In genomic region chr2:90754188-90754587, GRCm38 (mm10) we compare ENCODE assay signal across 24 mouse cellular contexts. TPM values are rescaled to one million over a fixed set of nuclear protein-coding genes. Genes with fewer than 3 reads are reported as not detected.
A peak's percentile ranks its signal among the peaks of the same experiment; 100 is the strongest.
DNase-seq lines count a peak whose midpoint lies in the region; ATAC-seq and TF ChIP-seq lines count a peak whose summit lies in the region.
"Had no signal": no experiment of that assay in that cellular context is flagged by ENCODE, and none has a peak within 500 bp of the region (broad histone marks: within the 10 kb centered on the region; RNA-seq: fewer than 3 reads in every experiment).

No protein-coding gene starts in this region.

- no peak for TF ChIP-seq POLR2A in kidney, adult 2 months (IDR thresholded peaks at IDR 0.05; ENCODE audit: low read depth, low read length)

- no peak for TF ChIP-seq CTCF in kidney, adult 2 months (conservative IDR thresholded peaks at IDR 0.05; ENCODE audit: insufficient read depth, insufficient read length, low read depth, low read length)

- H3K4me2 ChIP-seq in embryonic facial prominence, embryonic 14.5 days (ENCODE audit: low read depth, low read length) = no peak overlapping the region
- no peak overlapping the region for H3K4me2 ChIP-seq in liver, embryonic 11.5 days
- no peak overlapping the region for H3K4me2 ChIP-seq in liver, embryonic 12.5 days
- H3K4me2 ChIP-seq: embryonic facial prominence, embryonic 13.5 days; forebrain, embryonic 13.5 days; forebrain, embryonic 15.5 days had no signal

- H3K27me3 ChIP-seq in embryonic facial prominence, embryonic 14.5 days (replicated peaks; ENCODE audit: control insufficient read depth, insufficient read depth, low read length) = no peaks in the 10 kb centered on the region
- H3K27me3 ChIP-seq in embryonic facial prominence, embryonic 10.5 days (replicated peaks; ENCODE audit: low read depth, poor library complexity, severe bottlenecking) = no peaks in the 10 kb centered on the region
- no peaks in the 10 kb centered on the region for H3K27me3 ChIP-seq in liver, embryonic 11.5 days (replicated peaks; ENCODE audit: control insufficient read depth, insufficient read depth, low read length)
- H3K27me3 ChIP-seq in liver, embryonic 12.5 days (replicated peaks) = no peaks in the 10 kb centered on the region
- H3K27me3 ChIP-seq in kidney, adult 2 months (replicated peaks; ENCODE audit: control insufficient read depth, insufficient read depth, low read length) = no peaks in the 10 kb centered on the region
- H3K27me3 ChIP-seq: CH12.LX; embryonic facial prominence, embryonic 13.5 days; forebrain, embryonic 13.5 days; forebrain, embryonic 15.5 days had no signal

- H3K4me1 ChIP-seq in embryonic facial prominence, embryonic 14.5 days (ENCODE audit: control insufficient read depth, insufficient read depth, low read length) = 0 out of 2 replicates have a peak, but pooled peaks cover under 1% of the 10 kb centered on the region
- H3K4me1 ChIP-seq in embryonic facial prominence, embryonic 10.5 days = no peaks in the 10 kb centered on the region
- H3K4me1 ChIP-seq in liver, embryonic 11.5 days (replicated peaks; ENCODE audit: control insufficient read depth, insufficient read depth, low read length) = peaks cover 4% of the 10 kb centered on the region
- H3K4me1 ChIP-seq in liver, embryonic 12.5 days = peaks cover 10% of the 10 kb centered on the region
- H3K4me1 ChIP-seq in kidney, adult 2 months (ENCODE audit: control insufficient read depth, insufficient read depth, low read length) = 0 out of 2 replicates have a peak, but pooled peaks cover 3% of the 10 kb centered on the region

- H3K36me3 ChIP-seq in embryonic facial prominence, embryonic 14.5 days (ENCODE audit: control insufficient read depth, insufficient read depth, low read length) = peaks cover 95% of the 10 kb centered on the region
- peaks cover 97% of the 10 kb centered on the region for H3K36me3 ChIP-seq in embryonic facial prominence, embryonic 10.5 days (replicated peaks)
- peaks cover 55% of the 10 kb centered on the region for H3K36me3 ChIP-seq in liver, embryonic 11.5 days (ENCODE audit: control insufficient read depth, insufficient read depth, low read length)
- peaks cover 97% of the 10 kb centered on the region for H3K36me3 ChIP-seq in liver, embryonic 12.5 days
- H3K36me3 ChIP-seq in kidney, adult 2 months (ENCODE audit: control insufficient read depth, insufficient read depth, low read length) = peaks cover 18% of the 10 kb centered on the region

- 96% methylated on average over 3 of the region's 3 CpGs for whole genome bisulfite sequencing in embryonic facial prominence, embryonic 14.5 days
- WGBS in embryonic facial prominence, embryonic 10.5 days = 97% methylated on average over 3 of the region's 3 CpGs
- WGBS in liver, embryonic 11.5 days = 92% methylated on average over 3 of the region's 3 CpGs
- WGBS in liver, embryonic 12.5 days (ENCODE audit: insufficient replicate concordance) = 92% methylated on average over 3 of the region's 3 CpGs
- WGBS in kidney, adult 2 months = 98% methylated on average over 3 of the region's 3 CpGs

- H3K9me3 ChIP-seq in embryonic facial prominence, embryonic 14.5 days (ENCODE audit: control insufficient read depth, low read length) = no peaks in the 10 kb centered on the region
- H3K9me3 ChIP-seq in embryonic facial prominence, embryonic 10.5 days = no peaks in the 10 kb centered on the region
- no peaks in the 10 kb centered on the region for H3K9me3 ChIP-seq in liver, embryonic 11.5 days (ENCODE audit: control insufficient read depth, low read length)
- H3K9me3 ChIP-seq in liver, embryonic 12.5 days (replicated peaks) = no peaks in the 10 kb centered on the region
- H3K9me3 ChIP-seq: embryonic facial prominence, embryonic 13.5 days; forebrain, embryonic 13.5 days; forebrain, embryonic 15.5 days; G1E had no signal

- DNase-seq in embryonic facial prominence, embryonic 14.5 days (ENCODE audit: low spot score) = no peak
- no peak for DNase-seq in embryonic facial prominence, embryonic 10.5 days (ENCODE audit: low spot score)
- DNase-seq in liver, embryonic 11.5 days (ENCODE audit: low spot score) = no peak
- DNase-seq in kidney, adult 2 months = no peak
- DNase-seq in frontal cortex, postnatal 25 days (ENCODE audit: low spot score in 2 of 2) = no peak
- DNase-seq: adrenal gland, adult 2 months; adrenal gland, postnatal 10 days; adrenal gland, postnatal 25 days; B cell, adult 2 months; cerebellum, adult 11 months; cerebellum, adult 18-20 months; cerebellum, adult 8-10 months; cerebellum, adult 9-11 months; cerebellum, postnatal 14 days; cerebellum, postnatal 36 days; forebrain, postnatal 0 days had no signal

- ATAC-seq in embryonic facial prominence, embryonic 14.5 days (ENCODE audit: low read depth) = peak; percentile 8; the same call in 1 of the 2 replicates
- ATAC-seq in liver, embryonic 11.5 days (replicated peaks; ENCODE audit: low FRiP score) = peak; percentile 61
- ATAC-seq in liver, embryonic 12.5 days = no peak
- ATAC-seq in megakaryocyte progenitor cell, adult 5-6 weeks (replicated peaks; ENCODE audit: poor library complexity) = peak; percentile 59
- ATAC-seq: CD4-positive, CD25-positive, alpha-beta regulatory T cell, adult 4 months; forebrain, embryonic 13.5 days; forebrain, embryonic 15.5 days; forebrain, postnatal 0 days had no signal

- H3K9ac ChIP-seq in embryonic facial prominence, embryonic 14.5 days (ENCODE audit: low read depth, low read length) = no peak overlapping the region
- H3K9ac ChIP-seq in liver, embryonic 11.5 days (ENCODE audit: low read depth, low read length) = no peak overlapping the region
- no peak overlapping the region for H3K9ac ChIP-seq in liver, embryonic 12.5 days
- H3K9ac ChIP-seq: embryonic facial prominence, embryonic 13.5 days; forebrain, embryonic 13.5 days; forebrain, embryonic 15.5 days; forebrain, postnatal 0 days had no signal

- H3K4me3 ChIP-seq in embryonic facial prominence, embryonic 14.5 days (ENCODE audit: low read depth, low read length) = no peak overlapping the region
- H3K4me3 ChIP-seq in embryonic facial prominence, embryonic 10.5 days = no peak overlapping the region
- no peak overlapping the region for H3K4me3 ChIP-seq in liver, embryonic 11.5 days (ENCODE audit: low read depth, low read length)
- H3K4me3 ChIP-seq in liver, embryonic 12.5 days = no peak overlapping the region
- H3K4me3 ChIP-seq in kidney, adult 2 months (ENCODE audit: insufficient read depth, low read depth, low read length) = no peak overlapping the region
- H3K4me3 ChIP-seq: embryonic facial prominence, embryonic 13.5 days; forebrain, embryonic 13.5 days; forebrain, embryonic 15.5 days had no signal

- H3K27ac ChIP-seq in embryonic facial prominence, embryonic 14.5 days (replicated peaks; ENCODE audit: low read depth, low read length) = no peak overlapping the region
- no peak overlapping the region for H3K27ac ChIP-seq in embryonic facial prominence, embryonic 10.5 days (replicated peaks)
- no peak overlapping the region for H3K27ac ChIP-seq in liver, embryonic 11.5 days (ENCODE audit: low read depth, low read length)
- no peak overlapping the region for H3K27ac ChIP-seq in liver, embryonic 12.5 days
- H3K27ac ChIP-seq in kidney, adult 2 months (ENCODE audit: insufficient read depth, low read depth, low read length) = no peak overlapping the region
- H3K27ac ChIP-seq: embryonic facial prominence, embryonic 13.5 days; forebrain, embryonic 13.5 days; forebrain, embryonic 15.5 days had no signal

RNA-seq across cellular contexts. Expression of gene Fnbp4, which starts 9.0 kb away (rescaled TPM):
- polyA plus RNA-seq in embryonic facial prominence, embryonic 14.5 days (2014; fragmentation: Nextera tagmentation; extraction: Ambion mirVana) = 60.9 and 71.9 TPM in 2 replicates
- polyA plus RNA-seq in embryonic facial prominence, embryonic 10.5 days (2016; fragmentation: Nextera tagmentation; extraction: Ambion mirVana) = 121 and 122 TPM in 2 replicates
- 94.5 and 102 TPM in 2 replicates for polyA plus RNA-seq in liver, embryonic 11.5 days (2014; fragmentation: Nextera tagmentation; extraction: Ambion mirVana)
- polyA plus RNA-seq in liver, embryonic 12.5 days (2016; fragmentation: Nextera tagmentation; extraction: Ambion mirVana) = 62.9 and 67.1 TPM in 2 replicates
- 80.6 and 99.0 TPM in 2 replicates for total RNA-seq in megakaryocyte progenitor cell, adult 5-6 weeks (2015)
- total RNA-seq in megakaryocyte progenitor cell, adult 5-6 weeks (2017) = 108 and 140 TPM in 2 replicates
- 20.6 and 21.2 TPM in 2 replicates for polyA plus RNA-seq in kidney, adult 2 months (2012; rRNA removed)

RNA-seq across cellular contexts. Expression of gene Agbl2, which starts 28.3 kb away (rescaled TPM):
- 1.7 and 2.8 TPM in 2 replicates for polyA plus RNA-seq in embryonic facial prominence, embryonic 14.5 days (2014; fragmentation: Nextera tagmentation; extraction: Ambion mirVana)
- polyA plus RNA-seq in embryonic facial prominence, embryonic 10.5 days (2016; fragmentation: Nextera tagmentation; extraction: Ambion mirVana) = 0.60 and 0.88 TPM in 2 replicates
- polyA plus RNA-seq in liver, embryonic 11.5 days (2014; fragmentation: Nextera tagmentation; extraction: Ambion mirVana) = 0.18 and 0.23 TPM in 2 replicates
- polyA plus RNA-seq in liver, embryonic 12.5 days (2016; fragmentation: Nextera tagmentation; extraction: Ambion mirVana) = 0.07 TPM in 2 replicates
- 0.12 TPM in 1 of 2 replicates, not detected in the other for total RNA-seq in megakaryocyte progenitor cell, adult 5-6 weeks (2015)
- 0.12 TPM in 1 of 2 replicates, not detected in the other for total RNA-seq in megakaryocyte progenitor cell, adult 5-6 weeks (2017)
- polyA plus RNA-seq in kidney, adult 2 months (2012; rRNA removed) = 0.56 and 0.65 TPM in 2 replicates
- total RNA-seq: CH12.LX had no signal
- polyA plus RNA-seq: CD4-positive, CD25-positive, alpha-beta regulatory T cell, adult 4 months; G1E had no signal
